Mouse (Mus musculus): Measurements from ENCODE around the gene Trim2. TPM values are rescaled to one million over a fixed set of nuclear protein-coding genes. Genes with fewer than 3 reads are reported as not detected.
A peak's percentile ranks its signal among the peaks of the same experiment; 100 is the strongest.

Gene Trim2
- polyA plus RNA-seq, 2 experiments, result 17.4 to 28.1 TPM

DNA sequence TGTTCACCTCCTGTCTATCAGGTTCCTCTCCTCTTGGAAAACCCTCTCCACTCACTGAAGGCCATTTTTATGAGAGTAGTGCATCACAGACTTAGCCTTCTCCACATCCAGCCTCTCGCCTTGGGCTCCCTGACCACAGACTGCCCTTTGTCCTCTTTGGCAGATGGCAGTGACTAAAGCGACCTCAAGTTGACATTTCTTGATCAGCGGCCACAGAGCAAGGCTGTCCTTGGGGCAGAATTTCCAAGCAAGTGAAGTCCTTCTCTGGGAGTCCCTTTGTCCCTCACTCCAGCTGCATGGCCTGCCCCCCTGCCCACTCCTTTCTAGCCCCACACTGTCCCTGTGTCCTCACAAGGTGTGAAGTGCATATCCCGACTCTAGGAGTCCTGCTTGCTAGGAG, 40.7 kb upstream of the Trim2 start:
- DNase-seq (ENCODE audit: low spot score) (no peak), ATAC-seq (ENCODE audit: low FRiP score, low read depth) (no peak)
- Histone ChIP-seq H3K36me3 (ENCODE audit: control insufficient read depth, insufficient read depth, low read length) (no peaks in the 10 kb centered on the region), H3K9me3 (ENCODE audit: control insufficient read depth, low read length) (no peaks in the 10 kb centered on the region), H3K27ac (replicated peaks; ENCODE audit: low read depth, low read length) (no peak overlapping the region), H3K9ac (ENCODE audit: low read depth, low read length, severe bottlenecking) (no peak overlapping the region), H3K4me1 (ENCODE audit: control insufficient read depth, insufficient read depth, low read length) (peaks cover 10% of the 10 kb centered on the region), H3K4me3 (replicated peaks; ENCODE audit: low read length) (no peak overlapping the region), H3K4me2 (replicated peaks; ENCODE audit: low read depth, low read length, severe bottlenecking) (no peak overlapping the region), H3K27me3 (ENCODE audit: control insufficient read depth, insufficient read depth, low read length) (no peaks in the 10 kb centered on the region)
- TF ChIP-seq POLR2A (IDR thresholded peaks at IDR 0.05; ENCODE audit: borderline replicate concordance, extremely low read depth, insufficient read depth, insufficient read length), result no peak
- 63% methylated on average over 4 of the region's 4 CpGs for WGBS

DNA sequence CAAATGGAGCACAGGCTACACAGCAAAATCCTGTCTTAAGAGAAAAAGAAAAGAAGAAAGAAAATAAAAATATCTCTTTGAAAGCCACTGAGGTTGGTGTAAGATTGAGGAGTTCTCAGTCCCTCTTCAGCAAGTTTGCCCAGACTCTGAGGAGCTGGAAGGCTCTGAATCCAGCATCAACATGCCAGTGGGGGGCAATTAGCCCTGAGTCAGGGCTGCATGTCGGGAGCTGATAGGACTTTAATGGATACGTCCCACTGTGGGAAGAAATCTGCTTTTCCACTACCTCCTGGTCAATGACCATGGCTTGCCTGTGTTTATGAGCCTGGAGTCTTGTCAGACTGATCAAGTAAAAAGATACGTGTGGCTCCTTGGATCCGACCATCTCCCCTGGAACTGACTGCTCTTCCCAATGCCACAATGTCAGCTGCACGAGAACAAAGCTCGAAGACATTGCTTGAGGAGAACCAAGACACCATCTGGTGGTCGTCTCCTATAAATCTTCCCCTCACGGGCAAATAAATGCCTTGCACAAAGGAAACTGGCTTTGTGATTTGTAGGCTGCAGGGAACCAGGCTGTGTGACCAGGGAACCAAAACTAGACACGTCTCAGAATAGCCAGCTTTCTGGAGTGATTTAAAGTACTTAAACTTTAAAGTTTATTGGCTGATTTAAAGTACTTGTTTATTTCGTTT, 39.9 kb upstream of the Trim2 start:
- 12% methylated on average over 10 of the region's 10 CpGs for WGBS
- Histone ChIP-seq H3K27me3 (ENCODE audit: control insufficient read depth, insufficient read depth, low read length) (no peaks in the 10 kb centered on the region), H3K4me3 (replicated peaks; ENCODE audit: low read length) (no peak overlapping the region), H3K27ac (replicated peaks; ENCODE audit: low read depth, low read length) (no peak overlapping the region), H3K9me3 (ENCODE audit: control insufficient read depth, low read length) (no peaks in the 10 kb centered on the region), H3K4me2 (replicated peaks; ENCODE audit: low read depth, low read length, severe bottlenecking) (no peak overlapping the region), H3K36me3 (ENCODE audit: control insufficient read depth, insufficient read depth, low read length) (no peaks in the 10 kb centered on the region), H3K9ac (ENCODE audit: low read depth, low read length, severe bottlenecking) (no peak overlapping the region), H3K4me1 (ENCODE audit: control insufficient read depth, insufficient read depth, low read length) (peaks cover 10% of the 10 kb centered on the region)
- ATAC-seq (ENCODE audit: low FRiP score, low read depth) (no peak), DNase-seq (ENCODE audit: low spot score) (peak; percentile 44)
- TF ChIP-seq POLR2A (IDR thresholded peaks at IDR 0.05; ENCODE audit: borderline replicate concordance, extremely low read depth, insufficient read depth, insufficient read length), result no peak

- H3K4me3 ChIP-seq (replicated peaks; ENCODE audit: low read length), result peak overlapping the region; percentile 31
- peaks cover 10% of the 10 kb centered on the region for H3K4me1 ChIP-seq (ENCODE audit: control insufficient read depth, insufficient read depth, low read length)
- no peaks in the 10 kb centered on the region for H3K36me3 ChIP-seq (ENCODE audit: control insufficient read depth, insufficient read depth, low read length)
- H3K9me3 ChIP-seq (ENCODE audit: control insufficient read depth, low read length), result no peaks in the 10 kb centered on the region
- H3K27ac ChIP-seq (replicated peaks; ENCODE audit: low read depth, low read length), result no peak overlapping the region
- 38% methylated on average over 6 of the region's 6 CpGs for WGBS
- peak overlapping the region; percentile 21; the same call in 1 of the 2 replicates for H3K9ac ChIP-seq (ENCODE audit: low read depth, low read length, severe bottlenecking)
- 0 out of 2 replicates have a peak, but pooled peaks have one; percentile 28 for ATAC-seq (ENCODE audit: low FRiP score, low read depth)
- peak overlapping the region; percentile 81 for H3K4me2 ChIP-seq (replicated peaks; ENCODE audit: low read depth, low read length, severe bottlenecking)
- H3K27me3 ChIP-seq (ENCODE audit: control insufficient read depth, insufficient read depth, low read length), result no peaks in the 10 kb centered on the region
- DNase-seq (ENCODE audit: low spot score), result no peak
- no peak for TF ChIP-seq POLR2A (IDR thresholded peaks at IDR 0.05; ENCODE audit: borderline replicate concordance, extremely low read depth, insufficient read depth, insufficient read length)
Observed at GRCm38 (mm10) chr3:84345646-84345980, 38.9 kb upstream of the Trim2 start.

DNA sequence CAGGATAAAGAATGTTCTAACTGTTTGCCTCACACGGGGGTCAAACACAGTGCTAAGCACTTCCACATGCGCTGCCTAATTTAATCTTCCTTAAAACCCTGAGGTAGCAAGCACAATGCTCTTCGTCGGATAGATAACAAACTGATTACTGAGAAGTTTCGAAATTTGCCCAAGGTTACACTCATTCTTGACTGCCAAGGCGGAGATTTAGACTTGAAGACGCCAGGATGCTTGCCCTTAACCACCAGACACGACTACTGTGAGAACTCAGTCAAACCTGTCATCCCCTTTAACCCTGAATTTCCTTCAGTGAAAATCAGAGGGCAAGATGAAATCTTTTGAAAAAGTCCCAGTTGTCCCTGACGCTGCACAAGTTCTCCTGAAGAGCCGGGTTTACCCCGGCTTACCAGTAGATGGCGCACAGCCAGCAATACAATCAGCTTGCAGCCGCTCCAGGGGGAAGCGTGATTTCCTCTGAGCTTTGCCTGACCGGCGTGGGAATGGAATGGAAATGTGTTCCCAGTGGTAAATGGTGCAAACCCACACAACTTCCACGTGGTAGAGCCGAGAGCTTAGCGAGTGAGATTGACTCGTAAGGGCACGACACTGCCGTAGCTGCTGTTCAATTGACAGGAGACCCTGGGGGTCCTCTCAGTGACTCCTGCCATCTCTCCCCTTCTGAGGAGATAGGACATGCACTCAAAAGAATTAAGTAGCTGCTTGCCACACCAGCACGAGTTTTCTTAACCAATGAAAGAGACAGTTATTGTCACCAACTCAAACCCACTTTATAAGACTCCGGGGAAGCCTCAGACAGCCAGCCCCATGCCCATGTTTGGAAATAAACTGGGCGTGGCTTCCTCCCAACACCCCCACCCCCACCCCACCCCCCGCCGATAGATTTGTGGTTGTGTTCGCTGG, 38.3 kb upstream of the Trim2 start:
- peak; percentile 93 for DNase-seq (ENCODE audit: low spot score)
- H3K9me3 ChIP-seq (ENCODE audit: control insufficient read depth, low read length), result no peaks in the 10 kb centered on the region
- 10% methylated on average over 28 of the region's 28 CpGs for WGBS
- no peak for TF ChIP-seq POLR2A (IDR thresholded peaks at IDR 0.05; ENCODE audit: borderline replicate concordance, extremely low read depth, insufficient read depth, insufficient read length)
- H3K4me2 ChIP-seq (replicated peaks; ENCODE audit: low read depth, low read length, severe bottlenecking), result peak overlapping the region; percentile 81
- peak; percentile 62; the same call in 1 of the 2 replicates for ATAC-seq (ENCODE audit: low FRiP score, low read depth)
- H3K9ac ChIP-seq (ENCODE audit: low read depth, low read length, severe bottlenecking), result peak overlapping the region; percentile 21; the same call in 1 of the 2 replicates
- no peaks in the 10 kb centered on the region for H3K27me3 ChIP-seq (ENCODE audit: control insufficient read depth, insufficient read depth, low read length)
- H3K27ac ChIP-seq (replicated peaks; ENCODE audit: low read depth, low read length), result no peak overlapping the region
- H3K36me3 ChIP-seq (ENCODE audit: control insufficient read depth, insufficient read depth, low read length), result no peaks in the 10 kb centered on the region
- H3K4me3 ChIP-seq (replicated peaks; ENCODE audit: low read length), result peak overlapping the region; percentile 31
- peaks cover 10% of the 10 kb centered on the region for H3K4me1 ChIP-seq (ENCODE audit: control insufficient read depth, insufficient read depth, low read length)

GRCm38 (mm10) chr3:84343101-84343500, 36.4 kb upstream of the Trim2 start:
- H3K9me3 ChIP-seq (ENCODE audit: control insufficient read depth, low read length), result no peaks in the 10 kb centered on the region
- peaks cover 10% of the 10 kb centered on the region for H3K4me1 ChIP-seq (ENCODE audit: control insufficient read depth, insufficient read depth, low read length)
- WGBS, result 88% methylated on average over 9 of the region's 9 CpGs

More at GRCm38 (mm10) chr3:84343101-84343500, 36.4 kb upstream of the Trim2 start:
- no peak overlapping the region for H3K4me3 ChIP-seq (replicated peaks; ENCODE audit: low read length)
- H3K9ac ChIP-seq (ENCODE audit: low read depth, low read length, severe bottlenecking), result no peak overlapping the region
- no peak for TF ChIP-seq POLR2A (IDR thresholded peaks at IDR 0.05; ENCODE audit: borderline replicate concordance, extremely low read depth, insufficient read depth, insufficient read length)
- no peak for ATAC-seq (ENCODE audit: low FRiP score, low read depth)
- no peaks in the 10 kb centered on the region for H3K27me3 ChIP-seq (ENCODE audit: control insufficient read depth, insufficient read depth, low read length)
- no peaks in the 10 kb centered on the region for H3K36me3 ChIP-seq (ENCODE audit: control insufficient read depth, insufficient read depth, low read length)
- H3K27ac ChIP-seq (replicated peaks; ENCODE audit: low read depth, low read length), result no peak overlapping the region
- no peak overlapping the region for H3K4me2 ChIP-seq (replicated peaks; ENCODE audit: low read depth, low read length, severe bottlenecking)
- no peak for DNase-seq (ENCODE audit: low spot score)

All from limb, embryonic 14.5 days (tissue).